ENCODE assay signal across 7 mouse cellular contexts in genomic region chr10:7662471-7663141, GRCm38 (mm10). TPM values are rescaled to one million over a fixed set of nuclear protein-coding genes. Genes with fewer than 3 reads are reported as not detected.
A peak's percentile ranks its signal among the peaks of the same experiment; 100 is the strongest.
DNase-seq lines count a peak whose midpoint lies in the region; ATAC-seq and TF ChIP-seq lines count a peak whose summit lies in the region.

No protein-coding gene starts in this region.

- DNase-seq in testis, postnatal 10 days (ENCODE audit: low spot score), result no peak
- DNase-seq in right cerebral cortex, adult 2 months (ENCODE audit: low spot score in 2 of 2), result no peak

- H3K4me1 ChIP-seq in testis, adult 2 months (ENCODE audit: control insufficient read depth, insufficient read depth, low read length), result no peaks in the 10 kb centered on the region; the same call in 1 of the 2 replicates
- H3K4me1 ChIP-seq in limb, embryonic 12.5 days (replicated peaks), result peaks cover 6% of the 10 kb centered on the region; the same call in 1 of the 2 replicates
- peaks cover 25% of the 10 kb centered on the region for H3K4me1 ChIP-seq in midbrain, embryonic 15.5 days

- peak; percentile 53 for ATAC-seq in activated CD4-positive, CD25-positive, alpha-beta regulatory T cell, adult 4 months
- peak; percentile 64 for ATAC-seq in erythroid progenitor cell, adult 5-6 weeks (replicated peaks; ENCODE audit: low FRiP score, poor library complexity, severe bottlenecking)
- peak; percentile 77 for ATAC-seq in limb, embryonic 12.5 days (ENCODE audit: insufficient number of reproducible peaks, insufficient read depth, low FRiP score, low TSS enrichment, low read depth)
- peak; percentile 80 for ATAC-seq in midbrain, embryonic 15.5 days (replicated peaks)

- peak overlapping the region; percentile 84 for H3K4me2 ChIP-seq in limb, embryonic 12.5 days
- H3K4me2 ChIP-seq in midbrain, embryonic 15.5 days, result peak overlapping the region; percentile 90

- TF ChIP-seq CTCF in testis, adult 2 months (IDR thresholded peaks at IDR 0.05; ENCODE audit: control insufficient read depth, insufficient read depth, insufficient replicate concordance, low read depth, low read length), result no peak

- no peak for TF ChIP-seq POLR2A in testis, adult 2 months (IDR thresholded peaks at IDR 0.05; ENCODE audit: control insufficient read depth, low read depth, low read length)

- peak overlapping the region; percentile 81 for H3K9ac ChIP-seq in limb, embryonic 12.5 days (replicated peaks)
- peak overlapping the region; percentile 91 for H3K9ac ChIP-seq in midbrain, embryonic 15.5 days

- H3K27ac ChIP-seq in testis, adult 2 months (ENCODE audit: control insufficient read depth, insufficient read depth, low read depth, low read length), result peak overlapping the region; percentile 91
- peak overlapping the region; percentile 93 for H3K27ac ChIP-seq in limb, embryonic 12.5 days
- H3K27ac ChIP-seq in midbrain, embryonic 15.5 days, result peak overlapping the region; percentile 97

- H3K9me3 ChIP-seq in limb, embryonic 12.5 days, result no peaks in the 10 kb centered on the region
- H3K9me3 ChIP-seq in midbrain, embryonic 15.5 days, result no peaks in the 10 kb centered on the region

- WGBS in limb, embryonic 12.5 days, result under 1% methylated on average over 44 of the region's 44 CpGs
- WGBS in midbrain, embryonic 15.5 days, result under 1% methylated on average over 44 of the region's 44 CpGs

- H3K27me3 ChIP-seq in testis, adult 2 months (ENCODE audit: control insufficient read depth, insufficient read depth, low read length), result no peaks in the 10 kb centered on the region
- H3K27me3 ChIP-seq in limb, embryonic 12.5 days, result no peaks in the 10 kb centered on the region
- no peaks in the 10 kb centered on the region for H3K27me3 ChIP-seq in midbrain, embryonic 15.5 days (replicated peaks)

- peak overlapping the region; percentile 85 for H3K4me3 ChIP-seq in testis, adult 2 months (ENCODE audit: control insufficient read depth, low read depth, low read length)
- peak overlapping the region; percentile 90 for H3K4me3 ChIP-seq in limb, embryonic 12.5 days (replicated peaks)
- peak overlapping the region; percentile 94 for H3K4me3 ChIP-seq in midbrain, embryonic 15.5 days

- no peaks in the 10 kb centered on the region for H3K36me3 ChIP-seq in testis, adult 2 months (ENCODE audit: control insufficient read depth, insufficient read depth, low read length)
- H3K36me3 ChIP-seq in limb, embryonic 12.5 days, result no peaks in the 10 kb centered on the region
- H3K36me3 ChIP-seq in midbrain, embryonic 15.5 days (replicated peaks), result no peaks in the 10 kb centered on the region

RNA-seq across cellular contexts. Expression of gene Nup43, which starts 4.7 kb away (rescaled TPM):
- polyA plus RNA-seq in testis, adult 2 months (2012; rRNA removed), result 26.0 and 27.5 TPM in 2 replicates
- polyA plus RNA-seq in activated CD4-positive, CD25-positive, alpha-beta regulatory T cell, adult 4 months (2017; shearing (Covaris generic)), result 10 to 100 TPM; 29.1 to 30.2 TPM
- total RNA-seq in erythroid progenitor cell, adult 5-6 weeks (2015; ENCODE audit: low replicate concordance), result 12.6 and 20.5 TPM in 2 replicates
- 7.9 and 10.9 TPM in 2 replicates for total RNA-seq in erythroid progenitor cell, adult 5-6 weeks (2017; ENCODE audit: low replicate concordance)
- polyA plus RNA-seq in limb, embryonic 12.5 days (2016; fragmentation: Nextera tagmentation; extraction: Ambion mirVana), result 68.9 and 71.8 TPM in 2 replicates
- polyA plus RNA-seq in midbrain, embryonic 15.5 days (2015; fragmentation: Nextera tagmentation; extraction: Ambion mirVana), result 32.9 and 35.0 TPM in 2 replicates

RNA-seq across cellular contexts. Expression of gene Pcmt1, which starts 18.3 kb away (rescaled TPM):
- polyA plus RNA-seq in testis, adult 2 months (2012; rRNA removed), result 187 and 212 TPM in 2 replicates
- polyA plus RNA-seq in activated CD4-positive, CD25-positive, alpha-beta regulatory T cell, adult 4 months (2017; shearing (Covaris generic)), result 100 to 1,000 TPM; 109 to 123 TPM
- total RNA-seq in erythroid progenitor cell, adult 5-6 weeks (2015; ENCODE audit: low replicate concordance), result 136 and 147 TPM in 2 replicates
- 116 and 188 TPM in 2 replicates for total RNA-seq in erythroid progenitor cell, adult 5-6 weeks (2017; ENCODE audit: low replicate concordance)
- polyA plus RNA-seq in limb, embryonic 12.5 days (2016; fragmentation: Nextera tagmentation; extraction: Ambion mirVana), result 116 and 120 TPM in 2 replicates
- polyA plus RNA-seq in midbrain, embryonic 15.5 days (2015; fragmentation: Nextera tagmentation; extraction: Ambion mirVana), result 155 and 156 TPM in 2 replicates

RNA-seq across cellular contexts. Expression of gene Lats1, which starts 18.4 kb away (rescaled TPM):
- polyA plus RNA-seq in testis, adult 2 months (2012; rRNA removed), result 11.8 and 12.9 TPM in 2 replicates
- polyA plus RNA-seq in activated CD4-positive, CD25-positive, alpha-beta regulatory T cell, adult 4 months (2017; shearing (Covaris generic)), result 1 to 10 TPM; 6.9 to 7.0 TPM
- total RNA-seq in erythroid progenitor cell, adult 5-6 weeks (2015; ENCODE audit: low replicate concordance), result 14.4 and 18.0 TPM in 2 replicates
- 10.4 and 12.2 TPM in 2 replicates for total RNA-seq in erythroid progenitor cell, adult 5-6 weeks (2017; ENCODE audit: low replicate concordance)
- 8.4 and 9.1 TPM in 2 replicates for polyA plus RNA-seq in limb, embryonic 12.5 days (2016; fragmentation: Nextera tagmentation; extraction: Ambion mirVana)
- 10.2 and 10.4 TPM in 2 replicates for polyA plus RNA-seq in midbrain, embryonic 15.5 days (2015; fragmentation: Nextera tagmentation; extraction: Ambion mirVana)
